Mouse (Mus musculus) hindbrain, embryonic 12.5 days (tissue): ENCODE data around the gene Mgat5. TPM values are rescaled to one million over a fixed set of nuclear protein-coding genes. Genes with fewer than 3 reads are reported as not detected.
A peak's percentile ranks its signal among the peaks of the same experiment; 100 is the strongest.

Experiments used
- ATAC-seq: fragments of 200-750 bp; cut with Nextera tagmentation; 2 replicates; pipeline ENCODE4 v1.8.0; 2017; ENCODE audit warnings: moderate TSS enrichment; ENCODE audit not compliant: low FRiP score
- H3K27ac ChIP-seq: fragments of 300-500 bp; sonication (generic); 2 replicates; pipeline ENCODE4 v1.5.1; 2016; ENCODE audit warnings: mild to moderate bottlenecking
- H3K27me3 ChIP-seq: fragments of 300-500 bp; sonication (generic); 2 replicates; pipeline ENCODE4 v1.6.1; 2016; ENCODE audit warnings: mild to moderate bottlenecking
- H3K36me3 ChIP-seq: fragments of 300-500 bp; sonication (generic); 2 replicates; pipeline ENCODE4 v1.6.1; 2016; ENCODE audit warnings: mild to moderate bottlenecking
- H3K4me1 ChIP-seq: fragments of 300-500 bp; sonication (generic); 2 replicates; pipeline ENCODE4 v1.6.1; 2016
- H3K4me2 ChIP-seq: fragments of 300-500 bp; sonication (generic); replicated peaks from 2 replicates; pipeline ENCODE4 v1.6.1; 2016; ENCODE audit warnings: mild to moderate bottlenecking
- H3K4me3 ChIP-seq: fragments of 300-500 bp; sonication (generic); 2 replicates; pipeline ENCODE4 v1.5.1; 2016; ENCODE audit warnings: mild to moderate bottlenecking
- H3K9ac ChIP-seq: fragments of 300-500 bp; sonication (generic); 2 replicates; pipeline ENCODE4 v1.6.1; 2016; ENCODE audit warnings: mild to moderate bottlenecking, moderate library complexity
- H3K9me3 ChIP-seq: fragments of 300-500 bp; sonication (generic); replicated peaks from 2 replicates; pipeline ENCODE4 v1.6.1; 2016; ENCODE audit warnings: mild to moderate bottlenecking
- WGBS: fragments of 180-500 bp; shearing (Covaris S2); methylation state at CpG from one replicate; pipeline ENCODE4 v1.1.7; 2016; 5-methylcytosine and 5-hydroxymethylcytosine counted together
- polyA plus RNA-seq: library from polyadenylated mRNA; unstranded; fragments of >200 nt; fragmentation: Nextera tagmentation; extraction: Ambion mirVana; gene quantifications from 2 replicates; pipeline ENCODE4 v1.2.1, GENCODE M21; 2016

Gene Mgat5
- polyA plus RNA-seq, 1 experiment from 2014 or later = 10.3 TPM

- H3K4me1 ChIP-seq = peaks cover 12% of the 10 kb centered on the region
- no peak for ATAC-seq
- H3K27ac ChIP-seq = no peak overlapping the region
- no peaks in the 10 kb centered on the region for H3K36me3 ChIP-seq
- H3K4me2 ChIP-seq = no peak overlapping the region
- H3K27me3 ChIP-seq = no peaks in the 10 kb centered on the region
- WGBS = 91% methylated on average over 11 of the region's 11 CpGs
- no peak overlapping the region for H3K4me3 ChIP-seq
- no peaks in the 10 kb centered on the region for H3K9me3 ChIP-seq
- H3K9ac ChIP-seq = no peak overlapping the region
Observed at GRCm38 (mm10) chr1:127244054-127244770, 39.4 kb downstream of the Mgat5 start.

- WGBS = 91% methylated on average over 6 of the region's 6 CpGs
- H3K36me3 ChIP-seq = no peaks in the 10 kb centered on the region
- no peak overlapping the region for H3K9ac ChIP-seq
- no peaks in the 10 kb centered on the region for H3K9me3 ChIP-seq
- no peak for ATAC-seq
- H3K4me3 ChIP-seq = no peak overlapping the region
- no peaks in the 10 kb centered on the region for H3K27me3 ChIP-seq
- no peak overlapping the region for H3K27ac ChIP-seq
- H3K4me2 ChIP-seq = no peak overlapping the region
- no peaks in the 10 kb centered on the region for H3K4me1 ChIP-seq
Observed at GRCm38 (mm10) chr1:127246158-127246557, 41.3 kb downstream of the Mgat5 start.

GRCm38 (mm10) chr1:127248433-127248832 lies 43.6 kb downstream of the Mgat5 start:
- Histone ChIP-seq H3K9me3 (no peaks in the 10 kb centered on the region), H3K27ac (no peak overlapping the region), H3K27me3 (no peaks in the 10 kb centered on the region), H3K4me2 (no peak overlapping the region), H3K4me1 (no peaks in the 10 kb centered on the region), H3K4me3 (no peak overlapping the region), H3K9ac (no peak overlapping the region), H3K36me3 (no peaks in the 10 kb centered on the region)
- WGBS = 71% methylated on average over 1 of the region's 1 CpGs
- ATAC-seq = no peak

- H3K4me2 ChIP-seq = no peak overlapping the region
- H3K36me3 ChIP-seq = no peaks in the 10 kb centered on the region
- H3K4me3 ChIP-seq = no peak overlapping the region
- no peaks in the 10 kb centered on the region for H3K9me3 ChIP-seq
- no peak overlapping the region for H3K27ac ChIP-seq
- no peak overlapping the region for H3K9ac ChIP-seq
- no peaks in the 10 kb centered on the region for H3K27me3 ChIP-seq
- no peak for ATAC-seq
- no peaks in the 10 kb centered on the region for H3K4me1 ChIP-seq
Observed at GRCm38 (mm10) chr1:127249621-127250020, 44.8 kb downstream of the Mgat5 start.

- H3K4me1 ChIP-seq = no peaks in the 10 kb centered on the region
- ATAC-seq = no peak
- H3K4me2 ChIP-seq = no peak overlapping the region
- no peak overlapping the region for H3K4me3 ChIP-seq
- H3K9ac ChIP-seq = no peak overlapping the region
- peaks cover under 1% of the 10 kb centered on the region; the same call in 1 of the 2 replicates for H3K36me3 ChIP-seq
- no peaks in the 10 kb centered on the region for H3K9me3 ChIP-seq
- H3K27me3 ChIP-seq = no peaks in the 10 kb centered on the region
- H3K27ac ChIP-seq = no peak overlapping the region
Observed at GRCm38 (mm10) chr1:127250313-127250712, 45.5 kb downstream of the Mgat5 start.

- Histone ChIP-seq H3K27ac (no peak overlapping the region), H3K4me3 (no peak overlapping the region), H3K9me3 (no peaks in the 10 kb centered on the region), H3K36me3 (peaks cover 5% of the 10 kb centered on the region; the same call in 1 of the 2 replicates), H3K9ac (no peak overlapping the region), H3K27me3 (no peaks in the 10 kb centered on the region), H3K4me2 (no peak overlapping the region), H3K4me1 (no peaks in the 10 kb centered on the region)
- no peak for ATAC-seq
- WGBS = 93% methylated on average over 7 of the region's 7 CpGs
Observed at GRCm38 (mm10) chr1:127251751-127252150, 46.9 kb downstream of the Mgat5 start.

- peaks cover 7% of the 10 kb centered on the region for H3K4me1 ChIP-seq
Observed at GRCm38 (mm10) chr1:127257005-127257404, 52.2 kb downstream of the Mgat5 start.

GRCm38 (mm10) chr1:127259669-127260068 lies 54.9 kb downstream of the Mgat5 start:
- no peak overlapping the region for H3K9ac ChIP-seq
- ATAC-seq = no peak
- H3K4me3 ChIP-seq = no peak overlapping the region
- H3K36me3 ChIP-seq = peaks cover 5% of the 10 kb centered on the region; the same call in 1 of the 2 replicates
- H3K9me3 ChIP-seq = no peaks in the 10 kb centered on the region
- H3K4me1 ChIP-seq = peaks cover 12% of the 10 kb centered on the region
- no peaks in the 10 kb centered on the region for H3K27me3 ChIP-seq
- H3K27ac ChIP-seq = no peak overlapping the region
- H3K4me2 ChIP-seq = no peak overlapping the region
- WGBS = 95% methylated on average over 4 of the region's 4 CpGs

More at GRCm38 (mm10) chr1:127257005-127257404, 52.2 kb downstream of the Mgat5 start:
- Histone ChIP-seq H3K9me3 (no peaks in the 10 kb centered on the region), H3K36me3 (peaks cover 5% of the 10 kb centered on the region; the same call in 1 of the 2 replicates), H3K27ac (no peak overlapping the region), H3K27me3 (no peaks in the 10 kb centered on the region), H3K4me3 (no peak overlapping the region), H3K4me2 (no peak overlapping the region), H3K9ac (no peak overlapping the region)
- no peak for ATAC-seq
- WGBS = 95% methylated on average over 8 of the region's 8 CpGs

- no peak overlapping the region for H3K9ac ChIP-seq
- H3K9me3 ChIP-seq = no peaks in the 10 kb centered on the region
- peaks cover 12% of the 10 kb centered on the region for H3K4me1 ChIP-seq
- no peak for ATAC-seq
- H3K4me3 ChIP-seq = no peak overlapping the region
- H3K27me3 ChIP-seq = no peaks in the 10 kb centered on the region
- no peak overlapping the region for H3K4me2 ChIP-seq
- H3K27ac ChIP-seq = no peak overlapping the region
- no peaks in the 10 kb centered on the region for H3K36me3 ChIP-seq
- 67% methylated on average over 6 of the region's 6 CpGs for WGBS
Observed at GRCm38 (mm10) chr1:127260969-127261368, 56.2 kb downstream of the Mgat5 start.

GRCm38 (mm10) chr1:127262170-127262837 lies 57.5 kb downstream of the Mgat5 start:
- H3K4me1 ChIP-seq = peaks cover 12% of the 10 kb centered on the region
- no peaks in the 10 kb centered on the region for H3K9me3 ChIP-seq
- 0 out of 2 replicates have a peak overlapping the region, but pooled peaks have one; percentile 1 for H3K27ac ChIP-seq
- H3K27me3 ChIP-seq = no peaks in the 10 kb centered on the region
- 85% methylated on average over 13 of the region's 13 CpGs for WGBS
- ATAC-seq = no peak
- H3K4me2 ChIP-seq = no peak overlapping the region
- no peaks in the 10 kb centered on the region for H3K36me3 ChIP-seq
- H3K9ac ChIP-seq = no peak overlapping the region
- H3K4me3 ChIP-seq = no peak overlapping the region

- Histone ChIP-seq H3K27ac (no peak overlapping the region), H3K9me3 (no peaks in the 10 kb centered on the region)
Observed at GRCm38 (mm10) chr1:127267985-127268384, 63.2 kb downstream of the Mgat5 start.

GRCm38 (mm10) chr1:127269343-127269742 lies 64.5 kb downstream of the Mgat5 start:
- H3K4me3 ChIP-seq = no peak overlapping the region
- H3K36me3 ChIP-seq = no peaks in the 10 kb centered on the region
- no peak overlapping the region for H3K9ac ChIP-seq
- no peak overlapping the region for H3K27ac ChIP-seq
- no peak overlapping the region for H3K4me2 ChIP-seq
- H3K9me3 ChIP-seq = no peaks in the 10 kb centered on the region
- no peaks in the 10 kb centered on the region for H3K27me3 ChIP-seq
- 0 out of 2 replicates have a peak, but pooled peaks cover 2% of the 10 kb centered on the region for H3K4me1 ChIP-seq
- no peak for ATAC-seq
- 73% methylated on average over 3 of the region's 3 CpGs for WGBS

More at GRCm38 (mm10) chr1:127267985-127268384, 63.2 kb downstream of the Mgat5 start:
- 67% methylated on average over 5 of the region's 5 CpGs for WGBS
- no peaks in the 10 kb centered on the region for H3K36me3 ChIP-seq
- H3K4me1 ChIP-seq = 0 out of 2 replicates have a peak, but pooled peaks cover 2% of the 10 kb centered on the region
- no peak overlapping the region for H3K4me2 ChIP-seq
- ATAC-seq = peak; percentile 52; the same call in 1 of the 2 replicates
- H3K27me3 ChIP-seq = no peaks in the 10 kb centered on the region
- H3K9ac ChIP-seq = no peak overlapping the region
- no peak overlapping the region for H3K4me3 ChIP-seq
